Mouse (Mus musculus) fat pad, adult 2 months (tissue): ENCODE measurements around the gene Fam193a.

ENCODE experiments used
- DNase-seq: peaks from one replicate; pipeline ENCODE4 v3.0.0-alpha.2; 2011; ENCODE audit warnings: low read depth, low spot score; ENCODE audit errors: extremely low read depth

The Fam193a gene

GRCm38 (mm10) chr5:34369341-34370021 lies at the start of gene Fam193a:
TSS of gene Fam193a (plus strand) at chr5:34369933.
- peak; percentile 39 for DNase-seq

- no peak for DNase-seq
Measured at GRCm38 (mm10) chr5:34321236-34321635, 48.5 kb upstream of the Fam193a start.

- DNase-seq = no peak
Measured at GRCm38 (mm10) chr5:34325286-34325685, 44.4 kb upstream of the Fam193a start.

GRCm38 (mm10) chr5:34326249-34326691 lies 43.5 kb upstream of the Fam193a start:
- DNase-seq = peak; percentile 43

GRCm38 (mm10) chr5:34326875-34327576 lies 42.7 kb upstream of the Fam193a start:
- DNase-seq = no peak

- no peak for DNase-seq
Measured at GRCm38 (mm10) chr5:34330136-34330535, 39.6 kb upstream of the Fam193a start.

GRCm38 (mm10) chr5:34334081-34334480 lies 35.7 kb upstream of the Fam193a start:
- DNase-seq = no peak

GRCm38 (mm10) chr5:34335539-34336096 lies 34.1 kb upstream of the Fam193a start:
- peak; percentile 63 for DNase-seq

- DNase-seq = peak; percentile 74
Measured at GRCm38 (mm10) chr5:34336097-34336774, 33.5 kb upstream of the Fam193a start, which contains the start of gene Rnf4. TSS of gene Rnf4 (plus strand) at chr5:34336289.

GRCm38 (mm10) chr5:34336775-34337450 lies 32.8 kb upstream of the Fam193a start:
- no peak for DNase-seq

GRCm38 (mm10) chr5:34340246-34340645 lies 29.5 kb upstream of the Fam193a start:
- no peak for DNase-seq

- DNase-seq = no peak
Measured at GRCm38 (mm10) chr5:34352084-34352631, 17.6 kb upstream of the Fam193a start.

GRCm38 (mm10) chr5:34360261-34360660 lies 9.5 kb upstream of the Fam193a start:
- no peak for DNase-seq

- no peak for DNase-seq
Measured at GRCm38 (mm10) chr5:34363115-34363514, 6.6 kb upstream of the Fam193a start.

- DNase-seq = no peak
Measured at GRCm38 (mm10) chr5:34368551-34369290, 1.0 kb upstream of the Fam193a start.

GRCm38 (mm10) chr5:34370022-34370823 lies 490 bp downstream of the Fam193a start:
- no peak for DNase-seq

- DNase-seq = no peak
Measured at GRCm38 (mm10) chr5:34370840-34371239, 1.1 kb downstream of the Fam193a start.

GRCm38 (mm10) chr5:34372141-34372540 lies 2.4 kb downstream of the Fam193a start:
- DNase-seq = no peak

GRCm38 (mm10) chr5:34372541-34372940 lies 2.8 kb downstream of the Fam193a start:
- DNase-seq = no peak
